19 mouse cellular contexts compared by ENCODE assay signal in the genomic region with DNA sequence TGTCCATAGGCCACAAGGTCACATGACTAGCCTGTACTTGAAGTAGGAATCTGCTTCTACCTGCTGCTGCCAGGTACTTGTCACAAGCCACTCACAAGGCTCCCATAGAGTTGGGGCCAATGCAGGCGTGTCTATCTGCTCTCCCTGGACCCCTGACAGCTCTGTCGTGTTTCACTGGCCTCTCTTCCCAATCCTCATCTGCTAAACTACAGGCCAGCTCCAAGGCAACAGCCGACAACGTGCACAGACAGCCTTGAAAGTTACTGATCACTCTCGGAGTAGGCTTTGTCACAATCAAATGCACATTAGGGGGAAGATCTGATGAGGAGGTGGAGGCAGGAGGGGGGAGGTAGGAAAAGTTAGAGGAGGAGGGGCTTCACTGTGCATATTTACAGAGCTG.
"Had no signal": no experiment of that assay in that cellular context is flagged by ENCODE, and none has a peak within 500 bp of the region (broad histone marks: within the 10 kb centered on the region; RNA-seq: fewer than 3 reads in every experiment).

No protein-coding gene starts in this region.

- H3K4me1 ChIP-seq: limb, embryonic 15.5 days had no signal

- H3K4me2 ChIP-seq: limb, embryonic 12.5 days; limb, embryonic 15.5 days; liver, embryonic 11.5 days; midbrain, embryonic 12.5 days; midbrain, embryonic 15.5 days; neural tube, embryonic 13.5 days; stomach, embryonic 15.5 days had no signal

- DNase-seq: kidney, adult 18-20 months; kidney, adult 9 months; kidney, postnatal 14 days; left cerebral cortex, postnatal 4 days; liver, postnatal 0 days; retina, postnatal 1 day; right cerebral cortex, postnatal 25 days; spleen, adult 18-20 months; thymus, postnatal 25 days had no signal

- ATAC-seq: intestine, embryonic 16.5 days; liver, postnatal 0 days; midbrain, embryonic 15.5 days had no signal

- H3K9ac ChIP-seq: limb, embryonic 12.5 days; limb, embryonic 15.5 days; liver, embryonic 14.5 days; liver, postnatal 0 days; midbrain, embryonic 12.5 days; midbrain, embryonic 15.5 days; neural tube, embryonic 13.5 days; stomach, embryonic 15.5 days had no signal

- H3K27me3 ChIP-seq: limb, embryonic 12.5 days; limb, embryonic 15.5 days; midbrain, embryonic 15.5 days; neural tube, embryonic 13.5 days; stomach, embryonic 15.5 days had no signal

- H3K27ac ChIP-seq: limb, embryonic 12.5 days; limb, embryonic 15.5 days; liver, embryonic 14.5 days; midbrain, embryonic 15.5 days; neural tube, embryonic 13.5 days; stomach, embryonic 15.5 days had no signal

- H3K36me3 ChIP-seq: limb, embryonic 12.5 days; limb, embryonic 15.5 days; midbrain, embryonic 12.5 days; midbrain, embryonic 15.5 days; neural tube, embryonic 13.5 days; stomach, embryonic 15.5 days had no signal

- H3K9me3 ChIP-seq: limb, embryonic 12.5 days; limb, embryonic 15.5 days; midbrain, embryonic 12.5 days; midbrain, embryonic 15.5 days; neural tube, embryonic 13.5 days; stomach, embryonic 15.5 days had no signal

- H3K4me3 ChIP-seq: limb, embryonic 12.5 days; limb, embryonic 15.5 days; midbrain, embryonic 12.5 days; midbrain, embryonic 15.5 days; myocyte; neural tube, embryonic 13.5 days; stomach, embryonic 15.5 days had no signal
